Mouse (Mus musculus) fat pad, adult 2 months (tissue): ENCODE data around the gene Grid2ip.

Experiments used
- DNase-seq: peaks from one replicate; pipeline ENCODE4 v3.0.0-alpha.2; 2011; ENCODE audit warnings: low read depth, low spot score; ENCODE audit errors: extremely low read depth

Grid2ip gene

DNA sequence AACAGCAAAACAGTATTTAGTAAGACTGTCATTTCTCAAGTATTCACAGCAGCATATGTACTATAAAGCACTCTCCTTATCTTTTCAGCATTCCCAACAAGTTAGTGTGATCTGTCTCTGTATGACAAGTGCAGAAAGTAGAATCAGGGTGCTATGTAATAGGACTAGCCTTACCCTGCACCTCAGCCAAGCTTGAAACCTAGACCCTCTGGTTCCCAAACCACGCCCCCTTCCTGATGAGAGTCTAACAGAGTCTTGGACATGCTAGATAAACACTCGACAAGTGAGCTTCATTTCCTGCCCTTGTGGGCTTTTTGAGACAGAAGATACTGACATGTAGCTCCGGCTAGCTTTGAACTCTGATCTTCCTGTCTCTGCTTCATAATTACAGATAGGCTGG is 52.1 kb downstream of the Grid2ip start:
- DNase-seq: no peak

DNA sequence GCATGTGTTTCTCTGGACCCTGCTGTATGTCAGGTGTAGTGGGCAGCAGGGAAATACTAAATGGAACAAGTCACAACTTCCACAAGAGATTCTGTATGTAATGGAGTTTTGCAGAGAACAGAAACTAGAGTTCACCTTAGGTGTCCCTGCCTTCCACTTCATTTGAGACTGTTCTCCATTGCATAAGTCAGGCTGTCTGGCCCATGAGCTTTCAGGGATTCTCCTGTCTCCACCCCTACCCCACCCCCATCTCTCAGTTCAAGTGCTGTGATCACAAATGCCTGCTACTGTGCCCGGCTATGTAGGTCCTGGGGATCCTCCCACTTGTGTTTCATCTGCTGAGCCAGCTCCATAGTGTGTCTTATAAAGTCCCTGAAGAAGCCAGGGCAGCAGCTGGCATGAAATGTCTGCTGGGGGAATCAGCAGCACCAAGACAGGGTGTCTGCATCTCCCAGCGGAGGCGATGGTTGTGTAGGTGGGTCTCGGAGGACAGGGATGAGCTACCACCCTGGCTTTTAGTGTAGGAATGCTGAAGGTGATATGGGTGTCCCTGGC is 53.8 kb downstream of the Grid2ip start:
- no peak for DNase-seq

DNA sequence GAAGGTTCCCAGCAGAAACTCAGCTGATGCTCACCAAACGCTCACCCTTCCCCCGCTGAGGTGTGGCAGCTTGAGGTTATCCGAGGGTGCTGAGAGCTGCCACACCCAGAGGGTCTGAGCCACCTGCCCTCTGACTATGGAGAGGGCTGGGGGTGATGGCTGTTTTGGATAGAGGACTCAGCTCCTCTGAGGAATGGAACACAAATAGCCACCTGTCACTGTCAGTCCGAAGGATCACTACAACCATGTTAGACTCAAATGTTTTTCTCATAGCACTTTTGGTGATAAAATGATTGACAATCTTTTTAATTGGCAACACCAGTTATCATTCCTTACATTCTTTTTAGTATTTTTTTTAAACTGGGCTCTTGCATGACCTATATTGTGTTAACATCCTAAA is 64.3 kb downstream of the Grid2ip start:
- DNase-seq: no peak

DNA sequence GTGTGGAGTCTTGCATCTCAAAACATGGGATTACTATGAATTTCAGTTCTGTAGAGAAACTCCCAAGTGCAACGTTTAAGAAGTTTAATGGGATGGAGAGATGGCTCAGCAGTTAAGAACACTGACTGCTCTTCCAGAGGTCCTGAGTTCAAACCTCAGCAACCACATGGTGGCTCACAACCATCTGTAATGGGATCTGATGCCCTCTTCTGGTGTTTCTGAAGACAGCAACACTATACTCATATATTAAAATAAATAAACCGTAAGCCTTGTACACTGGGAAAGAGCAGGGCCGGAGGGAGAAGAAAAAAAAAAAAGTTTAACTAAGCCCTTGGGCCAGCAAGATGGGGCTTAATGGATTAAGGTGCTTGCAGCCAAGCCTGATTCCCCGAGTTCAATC is 65.9 kb downstream of the Grid2ip start:
- no peak for DNase-seq

DNA sequence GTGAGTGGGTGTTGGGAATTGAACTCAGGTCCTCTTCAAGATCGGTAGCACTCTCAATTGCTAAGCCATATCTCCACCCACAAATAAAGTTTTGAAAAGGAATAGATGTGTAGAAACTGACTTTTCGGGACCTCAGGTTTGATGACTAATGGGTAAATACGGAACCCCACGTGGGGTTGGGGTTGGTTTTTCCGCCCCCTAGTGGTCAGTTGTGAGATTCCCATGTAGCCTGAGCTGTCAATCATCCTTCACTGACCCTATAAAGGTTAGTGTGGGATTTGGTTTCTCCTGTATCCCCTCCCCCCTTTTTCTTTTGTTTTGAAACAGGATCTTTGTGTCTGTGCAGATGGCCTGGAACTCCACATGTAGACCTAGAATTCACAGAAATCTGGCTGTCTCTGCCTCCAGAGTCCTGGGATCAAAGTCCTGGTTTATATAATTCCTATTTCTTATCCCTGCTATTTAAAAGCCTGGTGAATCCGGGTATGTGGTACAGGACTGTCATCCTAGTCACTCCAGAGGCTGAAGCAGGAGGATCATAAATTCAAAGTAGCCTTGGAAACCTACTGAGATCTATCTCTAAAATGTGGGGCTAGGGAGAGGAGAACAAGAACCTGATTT is 66.9 kb downstream of the Grid2ip start:
- no peak for DNase-seq

DNA sequence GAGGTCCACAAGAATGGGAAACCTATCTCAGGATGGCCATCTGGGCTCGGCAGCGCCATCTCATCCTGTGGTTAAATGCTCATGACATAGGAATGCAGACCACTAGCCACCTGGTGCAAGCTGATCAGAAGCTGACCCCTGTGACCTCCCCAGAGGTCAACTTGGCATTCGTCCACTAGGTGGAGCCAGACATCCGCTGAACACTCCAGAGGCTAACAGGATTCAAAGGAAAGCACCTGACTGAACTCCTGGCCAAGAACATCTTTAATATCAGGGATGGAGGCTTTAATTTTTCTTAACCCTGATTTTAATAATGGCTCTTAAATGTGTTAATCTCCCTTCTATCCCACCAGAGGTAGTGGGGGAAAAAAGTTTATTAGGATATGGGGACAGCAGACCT is 77.3 kb downstream of the Grid2ip start:
- no peak for DNase-seq

DNA sequence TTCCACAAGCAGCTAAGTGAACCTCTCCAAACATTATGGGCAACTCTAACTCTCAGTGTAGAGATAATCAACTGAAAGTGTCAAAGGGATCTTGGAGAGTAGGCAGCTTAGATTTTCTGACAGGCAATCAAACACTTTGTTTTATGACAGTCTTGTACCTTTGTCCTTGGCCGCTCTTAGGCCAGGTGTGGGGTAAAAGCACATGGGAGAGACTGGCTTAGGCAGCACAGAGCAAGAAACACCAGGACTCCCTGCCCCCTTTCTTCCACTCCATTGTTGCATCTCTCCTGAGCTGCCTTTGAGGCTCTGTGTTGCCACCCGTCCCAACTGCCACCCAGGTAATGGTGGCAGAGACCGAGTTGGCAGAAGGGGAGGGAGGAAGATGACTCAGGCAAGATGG is 84.2 kb downstream of the Grid2ip start:
- no peak for DNase-seq

DNA sequence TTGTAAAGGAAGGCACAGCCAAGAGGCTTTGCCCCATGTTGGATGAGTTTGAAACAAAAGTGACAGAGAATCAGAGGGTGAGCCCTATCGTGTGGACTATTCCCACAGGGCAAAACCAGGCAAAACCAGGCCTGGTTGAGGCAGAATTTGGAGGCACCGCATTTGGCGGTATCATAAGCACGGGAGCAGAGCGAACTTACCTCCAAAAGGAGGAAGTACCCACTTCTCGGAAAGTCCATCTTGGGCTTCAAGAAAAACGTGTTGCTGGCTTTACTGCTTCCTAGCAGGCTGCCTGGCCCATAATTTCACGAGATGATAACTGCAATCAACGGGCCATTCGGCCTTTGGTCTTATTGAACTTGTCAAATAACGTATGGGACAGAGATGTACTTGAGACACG is 84.6 kb downstream of the Grid2ip start:
- no peak for DNase-seq
